Mouse (Mus musculus) forebrain, embryonic 16.5 days (tissue): ENCODE measurements around the gene Tango2. TPM values are rescaled to one million over a fixed set of nuclear protein-coding genes. Genes with fewer than 3 reads are reported as not detected.

Experiments
- ATAC-seq: fragments of 200-750 bp; cut with Nextera tagmentation; 2 replicates; pipeline ENCODE4 v1.8.0; 2017; ENCODE audit warnings: mild to moderate bottlenecking, moderate library complexity
- H3K27ac ChIP-seq: fragments of 300-500 bp; sonication (generic); 2 replicates; pipeline ENCODE4 v1.5.1; 2014; ENCODE audit warnings: low read length, control low read depth
- H3K27me3 ChIP-seq: fragments of 300-500 bp; sonication (generic); replicated peaks from 2 replicates; pipeline ENCODE4 v1.6.1; 2014; ENCODE audit warnings: low read length; ENCODE audit not compliant: control insufficient read depth, insufficient read depth
- H3K36me3 ChIP-seq: fragments of 300-500 bp; sonication (generic); 2 replicates; pipeline ENCODE4 v1.6.1; 2014; ENCODE audit not compliant: control insufficient read depth, insufficient read depth
- H3K4me1 ChIP-seq: fragments of 300-500 bp; sonication (generic); replicated peaks from 2 replicates; pipeline ENCODE4 v1.6.1; 2014; ENCODE audit warnings: low read length; ENCODE audit not compliant: control insufficient read depth, insufficient read depth
- H3K4me2 ChIP-seq: fragments of 300-500 bp; sonication (generic); 2 replicates; pipeline ENCODE4 v1.6.1; 2014; ENCODE audit warnings: mild to moderate bottlenecking, low read length, control low read depth
- H3K4me3 ChIP-seq: fragments of 300-500 bp; sonication (generic); replicated peaks from 2 replicates; pipeline ENCODE4 v1.5.1; 2014; ENCODE audit warnings: mild to moderate bottlenecking, low read length, control low read depth
- H3K9ac ChIP-seq: fragments of 300-500 bp; sonication (generic); replicated peaks from 2 replicates; pipeline ENCODE4 v1.6.1; 2014; ENCODE audit warnings: low read depth, low read length, control low read depth
- H3K9me3 ChIP-seq: fragments of 300-500 bp; sonication (generic); 2 replicates; pipeline ENCODE4 v1.6.1; 2016; ENCODE audit warnings: low read length; ENCODE audit not compliant: control insufficient read depth
- WGBS: fragments of 180-500 bp; shearing (Covaris S2); extraction: QIAGEN DNeasy Blood & Tissue Kit; methylation state at CpG from one replicate; pipeline ENCODE4 v1.1.7; 2014; 5-methylcytosine and 5-hydroxymethylcytosine counted together
- polyA plus RNA-seq: library from polyadenylated mRNA; unstranded; fragments of >200 nt; fragmentation: Nextera tagmentation; extraction: Ambion mirVana; gene quantifications from 2 replicates; pipeline ENCODE4 v1.2.1, GENCODE M21; 2015

The Tango2 gene
- polyA plus RNA-seq, 1 experiment from 2014 or later = 86.8 TPM

DNA sequence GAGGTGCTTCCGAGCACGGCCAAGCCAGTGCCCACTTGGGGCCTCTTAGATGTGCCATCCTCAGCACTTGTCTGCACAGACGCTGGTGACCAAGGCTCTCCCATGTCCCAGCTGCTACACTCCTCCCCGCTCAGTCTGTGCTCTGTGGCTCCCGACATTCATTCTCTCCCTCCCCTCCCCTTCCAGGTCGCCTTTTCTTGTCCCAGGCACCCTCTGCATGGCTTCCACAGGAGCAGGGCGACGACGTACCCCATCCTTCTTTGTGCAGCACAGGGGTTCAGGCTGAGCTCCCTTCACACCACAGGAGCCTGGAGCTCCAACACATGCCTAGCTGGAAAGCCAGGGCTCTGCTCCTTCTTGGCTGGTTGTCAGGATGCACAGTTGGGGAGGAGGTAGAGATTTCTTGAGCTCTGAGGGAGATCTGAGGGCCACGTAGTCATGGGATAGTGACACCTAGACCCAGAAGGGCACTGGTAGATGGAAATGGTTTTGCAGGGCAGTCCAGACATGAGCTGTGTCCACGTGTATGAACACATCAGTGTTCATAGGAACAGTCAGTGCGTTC is 1.9 kb upstream of the Tango2 start:
- no peak for ATAC-seq
- Histone ChIP-seq H3K27me3 (no peaks in the 10 kb centered on the region), H3K9me3 (no peaks in the 10 kb centered on the region), H3K27ac (no peak overlapping the region), H3K4me2 (peak overlapping the region; percentile 65), H3K4me3 (no peak overlapping the region), H3K9ac (no peak overlapping the region), H3K4me1 (peaks cover 31% of the 10 kb centered on the region), H3K36me3 (no peaks in the 10 kb centered on the region)
- WGBS = 68% methylated on average over 12 of the region's 12 CpGs

DNA sequence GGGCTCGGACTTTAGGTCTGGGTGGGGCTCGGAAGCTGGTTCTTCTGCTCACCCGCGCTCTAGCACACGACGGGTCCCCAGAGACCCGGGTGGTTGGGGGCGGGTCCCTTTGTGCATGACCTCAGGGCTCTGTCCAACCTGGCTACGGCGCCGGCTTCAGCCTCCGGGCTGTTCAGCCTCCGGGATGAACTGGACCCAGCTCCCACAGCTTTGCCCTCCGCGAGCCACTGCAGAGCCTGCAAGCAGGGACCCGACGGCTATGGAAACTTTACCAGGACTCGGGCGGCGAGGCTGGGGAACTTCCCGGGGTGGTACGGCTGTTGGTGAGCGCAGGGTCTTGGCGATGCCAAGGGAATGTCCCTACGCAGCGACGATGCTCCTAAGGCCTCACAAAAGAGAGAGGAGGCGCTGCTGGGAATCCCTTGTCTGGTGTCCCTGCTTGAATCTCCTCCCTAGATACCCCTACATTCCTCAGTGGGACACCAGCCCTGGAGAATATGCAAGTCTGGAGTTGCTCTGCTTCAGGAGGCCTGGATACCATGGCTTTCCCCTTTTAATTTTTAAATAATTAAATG is 785 bp upstream of the Tango2 start:
- H3K4me3 ChIP-seq = peak overlapping the region; percentile 99
- no peaks in the 10 kb centered on the region for H3K9me3 ChIP-seq
- H3K27ac ChIP-seq = no peak overlapping the region
- peak overlapping the region; percentile 95 for H3K9ac ChIP-seq
- WGBS = 1% methylated on average over 28 of the region's 28 CpGs
- peak overlapping the region; percentile 65 for H3K4me2 ChIP-seq
- H3K36me3 ChIP-seq = no peaks in the 10 kb centered on the region
- peaks cover 36% of the 10 kb centered on the region for H3K4me1 ChIP-seq
- no peaks in the 10 kb centered on the region for H3K27me3 ChIP-seq
- ATAC-seq = no peak

- Histone ChIP-seq H3K27me3 (no peaks in the 10 kb centered on the region), H3K9ac (no peak overlapping the region), H3K4me1 (peaks cover 45% of the 10 kb centered on the region), H3K9me3 (no peaks in the 10 kb centered on the region), H3K27ac (no peak overlapping the region), H3K4me3 (no peak overlapping the region), H3K4me2 (no peak overlapping the region), H3K36me3 (no peaks in the 10 kb centered on the region)
- ATAC-seq = peak; percentile 13; the same call in 1 of the 2 replicates
- 2% methylated on average over 3 of the region's 3 CpGs for WGBS
Observed at GRCm38 (mm10) chr16:18345243-18345642, 2.7 kb downstream of the Tango2 start.

DNA sequence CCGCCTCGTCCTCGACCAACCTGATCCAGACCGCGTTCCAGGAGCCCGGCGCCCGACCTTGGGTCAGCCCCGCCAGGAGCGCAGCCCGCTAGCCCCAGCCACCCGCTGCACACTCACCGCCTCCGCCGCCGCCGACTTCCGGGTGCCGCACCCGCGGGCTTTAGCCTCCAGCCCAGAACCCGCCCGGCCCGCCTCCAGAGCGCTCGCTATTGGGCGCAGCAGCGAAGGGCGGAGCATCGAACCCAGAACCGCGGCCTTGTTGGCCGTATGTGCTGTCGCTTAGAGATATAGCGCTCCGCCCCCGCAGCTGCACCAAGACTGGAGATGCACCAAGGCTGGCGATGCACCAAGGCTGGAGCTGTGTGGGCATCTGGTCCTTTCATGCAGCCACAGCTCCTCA is 4.1 kb downstream of the Tango2 start:
- no peaks in the 10 kb centered on the region for H3K9me3 ChIP-seq
- H3K27me3 ChIP-seq = no peaks in the 10 kb centered on the region
- peak overlapping the region; percentile 75 for H3K4me3 ChIP-seq
- H3K9ac ChIP-seq = peak overlapping the region; percentile 73
- peak; percentile 95 for ATAC-seq
- H3K4me2 ChIP-seq = peak overlapping the region; percentile 75
- no peaks in the 10 kb centered on the region for H3K36me3 ChIP-seq
- WGBS = under 1% methylated on average over 38 of the region's 38 CpGs
- H3K4me1 ChIP-seq = peaks cover 38% of the 10 kb centered on the region
- peak overlapping the region; percentile 49; the same call in 1 of the 2 replicates for H3K27ac ChIP-seq

DNA sequence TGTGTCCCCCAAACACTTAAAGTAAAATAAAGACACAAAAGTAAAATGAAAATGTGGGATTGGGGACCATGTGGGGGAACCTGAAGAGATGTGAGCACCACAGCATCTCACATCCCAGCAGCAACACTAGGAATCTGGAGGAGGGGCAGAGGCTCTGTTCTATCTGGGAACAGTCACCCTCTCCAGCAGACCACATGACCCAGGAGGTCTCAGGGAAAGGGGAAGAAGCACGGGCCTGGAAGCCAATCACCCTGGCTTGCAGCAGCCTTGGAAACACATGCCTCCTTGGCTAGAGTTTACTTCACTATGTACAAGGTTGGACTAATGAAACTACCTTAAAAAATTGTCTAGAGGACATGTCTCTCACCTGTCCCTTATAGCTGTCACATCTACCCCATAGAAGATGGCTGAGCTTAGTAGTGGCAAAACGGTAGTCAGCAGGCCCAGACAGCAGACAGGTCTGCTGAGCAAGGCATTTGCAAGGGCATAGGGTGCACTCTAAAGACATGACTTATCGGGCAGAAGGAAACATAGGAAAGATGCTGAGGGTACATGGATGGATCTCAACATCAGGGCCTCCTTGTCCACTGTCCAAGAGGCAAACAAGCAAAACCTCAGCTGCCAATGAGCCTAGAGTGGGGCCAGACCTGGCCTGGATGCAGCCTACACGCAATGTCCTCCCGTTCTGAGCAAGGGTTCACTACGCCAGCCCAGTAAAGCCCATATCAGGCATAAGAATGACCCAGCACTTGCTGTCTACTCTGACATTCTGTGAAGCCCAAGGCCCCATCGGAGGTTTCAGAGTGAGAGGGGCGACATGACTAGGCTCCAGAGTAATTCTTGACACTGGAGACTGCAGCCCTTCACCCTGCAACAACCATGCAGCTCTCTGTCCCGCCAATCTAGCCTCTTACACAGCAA is 5.0 kb downstream of the Tango2 start:
- peak overlapping the region; percentile 75 for H3K4me2 ChIP-seq
- ATAC-seq = no peak
- no peak overlapping the region for H3K27ac ChIP-seq
- no peaks in the 10 kb centered on the region for H3K9me3 ChIP-seq
- H3K4me1 ChIP-seq = peaks cover 37% of the 10 kb centered on the region
- peak overlapping the region; percentile 75 for H3K4me3 ChIP-seq
- H3K9ac ChIP-seq = peak overlapping the region; percentile 73
- H3K36me3 ChIP-seq = no peaks in the 10 kb centered on the region
- no peaks in the 10 kb centered on the region for H3K27me3 ChIP-seq
- 43% methylated on average over 9 of the region's 9 CpGs for whole genome bisulfite sequencing

DNA sequence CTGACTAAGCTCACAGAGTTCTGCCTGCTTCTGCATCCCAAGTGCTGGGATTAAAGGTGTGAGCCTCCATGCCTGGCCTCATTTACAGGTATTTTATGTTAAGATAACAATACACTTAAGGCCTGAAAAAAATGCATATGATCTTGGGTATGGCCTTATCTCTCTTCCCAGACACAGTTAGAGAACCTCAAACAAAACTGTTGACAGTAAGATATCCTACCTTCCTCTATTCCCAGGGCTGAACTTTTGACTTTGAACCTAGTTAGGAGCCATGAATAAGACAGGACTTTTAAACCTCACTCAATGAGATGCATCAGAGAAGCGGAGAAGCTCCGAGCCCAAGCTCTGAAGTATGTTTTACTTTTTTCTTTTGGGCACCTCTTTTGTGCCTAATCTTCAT is 5.8 kb downstream of the Tango2 start:
- 78% methylated on average over 2 of the region's 2 CpGs for WGBS
- Histone ChIP-seq H3K27ac (no peak overlapping the region), H3K4me3 (no peak overlapping the region), H3K9ac (no peak overlapping the region), H3K9me3 (no peaks in the 10 kb centered on the region), H3K36me3 (0 out of 2 replicates have a peak, but pooled peaks cover 2% of the 10 kb centered on the region), H3K4me1 (peaks cover 30% of the 10 kb centered on the region), H3K4me2 (no peak overlapping the region), H3K27me3 (no peaks in the 10 kb centered on the region)
- ATAC-seq = no peak

DNA sequence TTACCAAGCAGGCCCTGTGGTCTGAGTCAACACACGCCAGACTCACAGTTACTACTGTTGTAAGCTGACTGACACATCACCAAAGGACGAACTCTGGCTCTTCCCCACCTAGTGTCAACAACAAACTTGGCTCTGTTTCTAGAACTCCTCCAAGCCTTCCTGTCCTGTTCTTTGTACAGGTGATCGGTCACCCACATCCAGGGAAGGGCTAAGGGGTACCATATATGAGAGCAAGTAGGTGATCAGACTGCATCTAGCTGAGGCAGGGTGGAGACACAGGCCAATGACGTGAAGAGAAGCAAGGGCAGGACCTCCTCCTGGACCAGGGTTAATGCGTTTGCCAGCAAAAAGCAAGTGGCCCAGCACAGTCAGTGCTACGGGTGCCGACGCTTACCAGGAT is 6.3 kb downstream of the Tango2 start:
- no peaks in the 10 kb centered on the region for H3K27me3 ChIP-seq
- H3K27ac ChIP-seq = no peak overlapping the region
- WGBS = 92% methylated on average over 8 of the region's 8 CpGs
- no peak overlapping the region for H3K9ac ChIP-seq
- no peak for ATAC-seq
- no peak overlapping the region for H3K4me2 ChIP-seq
- H3K36me3 ChIP-seq = 0 out of 2 replicates have a peak, but pooled peaks cover 2% of the 10 kb centered on the region
- peaks cover 30% of the 10 kb centered on the region for H3K4me1 ChIP-seq
- H3K4me3 ChIP-seq = no peak overlapping the region
- H3K9me3 ChIP-seq = no peaks in the 10 kb centered on the region

- H3K4me3 ChIP-seq = no peak overlapping the region
- H3K9ac ChIP-seq = no peak overlapping the region
- H3K4me1 ChIP-seq = peaks cover 26% of the 10 kb centered on the region
- 0 out of 2 replicates have a peak, but pooled peaks cover 2% of the 10 kb centered on the region for H3K36me3 ChIP-seq
- no peaks in the 10 kb centered on the region for H3K9me3 ChIP-seq
- H3K27me3 ChIP-seq = no peaks in the 10 kb centered on the region
- WGBS = 82% methylated on average over 1 of the region's 1 CpGs
- ATAC-seq = no peak
- H3K4me2 ChIP-seq = no peak overlapping the region
- H3K27ac ChIP-seq = no peak overlapping the region
Observed at GRCm38 (mm10) chr16:18339866-18340265, 8.0 kb downstream of the Tango2 start.

DNA sequence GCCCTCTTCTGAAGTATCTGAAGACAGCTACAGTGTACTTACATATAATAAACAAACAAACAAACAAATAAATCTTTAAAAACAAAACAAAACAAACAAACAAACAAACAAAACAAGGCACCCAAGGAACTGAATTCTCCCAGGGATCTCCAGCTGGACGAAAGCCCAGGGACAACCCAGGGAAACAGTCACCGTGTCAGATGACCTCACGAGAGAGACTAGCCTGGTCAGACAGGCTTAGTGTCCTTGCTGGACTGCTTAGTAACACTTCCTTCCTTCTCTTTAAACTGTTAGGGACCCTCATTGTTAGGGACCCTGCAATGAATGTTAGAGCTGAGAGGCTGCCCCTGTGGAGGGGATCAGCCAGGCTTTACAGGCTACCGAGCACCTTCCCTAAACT is 10.6 kb downstream of the Tango2 start:
- Histone ChIP-seq H3K27ac (no peak overlapping the region), H3K27me3 (no peaks in the 10 kb centered on the region), H3K4me2 (no peak overlapping the region), H3K9me3 (no peaks in the 10 kb centered on the region), H3K4me3 (no peak overlapping the region), H3K4me1 (peaks cover 9% of the 10 kb centered on the region), H3K9ac (no peak overlapping the region), H3K36me3 (0 out of 2 replicates have a peak, but pooled peaks cover 2% of the 10 kb centered on the region)
- WGBS = 91% methylated on average over 4 of the region's 4 CpGs
- no peak for ATAC-seq
